Comparison of ENCODE assay signal across 8 mouse cellular contexts in the genomic region with DNA sequence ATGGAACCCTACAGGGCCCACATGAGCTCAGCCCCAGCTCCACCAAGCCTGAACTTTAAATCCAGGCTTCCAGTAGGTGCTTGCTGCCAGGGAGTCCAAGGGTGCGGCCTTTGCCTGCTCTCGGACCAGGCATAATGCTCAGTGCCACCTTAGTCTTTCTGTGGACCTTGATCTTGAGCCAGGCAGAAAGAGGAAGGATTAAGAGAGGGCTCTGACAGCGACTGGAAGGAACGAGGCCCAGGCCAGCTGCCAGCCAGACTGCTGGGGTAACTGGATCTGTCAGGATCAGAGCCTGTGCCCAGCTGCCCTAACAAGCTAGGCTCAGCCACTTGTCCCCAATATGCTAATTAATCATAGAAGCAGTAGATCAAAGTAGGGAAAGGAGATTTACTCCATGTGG. TPM values are rescaled to one million over a fixed set of nuclear protein-coding genes. Genes with fewer than 3 reads are reported as not detected.
DNase-seq lines count a peak whose midpoint lies in the region; ATAC-seq and TF ChIP-seq lines count a peak whose summit lies in the region.
"Had no signal": no experiment of that assay in that cellular context is flagged by ENCODE, and none has a peak within 500 bp of the region (broad histone marks: within the 10 kb centered on the region; RNA-seq: fewer than 3 reads in every experiment).

No protein-coding gene starts in this region.

- no peak overlapping the region for H3K9ac ChIP-seq in liver, postnatal 0 days (replicated peaks)
- no peak overlapping the region for H3K9ac ChIP-seq in liver, embryonic 11.5 days (ENCODE audit: low read depth, low read length)

- 59% methylated on average over 4 of the region's 4 CpGs for WGBS in liver, postnatal 0 days (ENCODE audit: insufficient replicate concordance)
- WGBS in liver, embryonic 11.5 days, result 61% methylated on average over 4 of the region's 4 CpGs

- no peak for ATAC-seq in liver, postnatal 0 days
- no peak for ATAC-seq in liver, embryonic 11.5 days (replicated peaks; ENCODE audit: low FRiP score)
- ATAC-seq in common myeloid progenitor, adult 5-6 weeks (replicated peaks; ENCODE audit: low read depth, poor library complexity, severe bottlenecking), result peak; percentile 56
- peak; percentile 66 to 73 for ATAC-seq in hematopoietic stem cell, adult 5-6 weeks (replicated peaks in 1 of 2; ENCODE audit: insufficient read depth in 1 of 2, low FRiP score in 2 of 2, low TSS enrichment in 1 of 2, low read depth in 1 of 2, poor library complexity in 2 of 2, severe bottlenecking in 2 of 2)

- H3K79me2 ChIP-seq in myocyte (ENCODE audit: control insufficient read depth, insufficient read depth), result no peaks in the 10 kb centered on the region

- H3ac ChIP-seq in myocyte (ENCODE audit: control insufficient read depth, insufficient read length), result no peak overlapping the region

- peak; percentile 10 for DNase-seq in liver, postnatal 0 days
- no peak for DNase-seq in liver, embryonic 11.5 days (ENCODE audit: low spot score)
- DNase-seq in urinary bladder, postnatal 10 days (ENCODE audit: low spot score), result no peak
- DNase-seq in thymus, postnatal 4 days, result no peak

- H3K4me2 ChIP-seq in liver, postnatal 0 days (ENCODE audit: low read depth, low read length), result no peak overlapping the region
- no peak overlapping the region for H3K4me2 ChIP-seq in liver, embryonic 11.5 days
- no peak overlapping the region for H3K4me2 ChIP-seq in myocyte (ENCODE audit: low read depth)

- H3K27ac ChIP-seq in liver, postnatal 0 days (ENCODE audit: low read depth), result no peak overlapping the region
- H3K27ac ChIP-seq in liver, embryonic 11.5 days (ENCODE audit: low read depth, low read length), result no peak overlapping the region

- TF ChIP-seq POLR2A in myocyte (IDR thresholded peaks at IDR 0.05; ENCODE audit: insufficient read length, low read depth), result no peak

- 0 out of 2 replicates have a peak, but pooled peaks cover 3% of the 10 kb centered on the region for H3K27me3 ChIP-seq in liver, postnatal 0 days (ENCODE audit: insufficient read depth, low read length)
- no peaks in the 10 kb centered on the region for H3K27me3 ChIP-seq in liver, embryonic 11.5 days (replicated peaks; ENCODE audit: control insufficient read depth, insufficient read depth, low read length)
- H3K27me3 ChIP-seq in myocyte (ENCODE audit: control insufficient read depth, insufficient read depth, insufficient read length), result no peaks in the 10 kb centered on the region

- H3K4me1 ChIP-seq in liver, postnatal 0 days (ENCODE audit: insufficient read depth), result no peaks in the 10 kb centered on the region
- no peaks in the 10 kb centered on the region for H3K4me1 ChIP-seq in liver, embryonic 11.5 days (replicated peaks; ENCODE audit: control insufficient read depth, insufficient read depth, low read length)

- H3K9me3 ChIP-seq in liver, postnatal 0 days (ENCODE audit: low read length), result peaks cover 5% of the 10 kb centered on the region; the same call in 1 of the 2 replicates
- H3K9me3 ChIP-seq in liver, embryonic 11.5 days (ENCODE audit: control insufficient read depth, low read length), result 0 out of 2 replicates have a peak, but pooled peaks cover 3% of the 10 kb centered on the region

- no peak for TF ChIP-seq EP300 in liver, postnatal 0 days (IDR thresholded peaks at IDR 0.05; ENCODE audit: low read depth)

- no peaks in the 10 kb centered on the region for H3K36me3 ChIP-seq in liver, postnatal 0 days (replicated peaks; ENCODE audit: insufficient read depth, low read length)
- H3K36me3 ChIP-seq in liver, embryonic 11.5 days (ENCODE audit: control insufficient read depth, insufficient read depth, low read length), result no peaks in the 10 kb centered on the region
- no peaks in the 10 kb centered on the region for H3K36me3 ChIP-seq in myocyte (ENCODE audit: control insufficient read depth, insufficient read depth)

- TF ChIP-seq CTCF in liver, postnatal 0 days (IDR thresholded peaks at IDR 0.05; ENCODE audit: low read depth), result no peak

- H3K4me3 ChIP-seq in liver, postnatal 0 days (ENCODE audit: low read depth, low read length), result no peak overlapping the region
- H3K4me3 ChIP-seq in liver, embryonic 11.5 days (ENCODE audit: low read depth, low read length), result no peak overlapping the region
- H3K4me3 ChIP-seq in myocyte, result no peak overlapping the region

TF ChIP-seq in myocyte, 11 proteins besides CTCF, POLR2A, EP300 and RAD21:
- TF ChIP-seq TCF12 (IDR thresholded peaks at IDR 0.05; ENCODE audit: insufficient read depth, poor library complexity, severe bottlenecking) (peak; percentile 29), E2F4 (IDR thresholded peaks at IDR 0.05; ENCODE audit: insufficient read depth) (no peak), MYOG (IDR thresholded peaks at IDR 0.05; ENCODE audit: control insufficient read depth in 1 of 3, insufficient read depth in 1 of 3, insufficient read length in 2 of 3, low read depth in 2 of 3) (peak; percentile 55 to 84 (median 69)), MYOD1 (IDR thresholded peaks at IDR 0.05; ENCODE audit: control insufficient read depth in 1 of 3, insufficient read length in 2 of 3, low read depth in 2 of 3) (peak in 2 of 3 experiments; percentile 51 to 78), TCF3 (IDR thresholded peaks at IDR 0.05; ENCODE audit: insufficient read length, low read depth) (peak; percentile 20), REST (IDR thresholded peaks at IDR 0.05; ENCODE audit: insufficient read depth, insufficient read length) (no peak), USF1 (IDR thresholded peaks at IDR 0.05; ENCODE audit: low read depth) (no peak), MAX (IDR thresholded peaks at IDR 0.05; ENCODE audit: low read depth) (no peak), CEBPB (IDR thresholded peaks at IDR 0.05; ENCODE audit: insufficient read depth, poor library complexity, severe bottlenecking) (no peak), SRF (IDR thresholded peaks at IDR 0.05; ENCODE audit: control insufficient read depth, insufficient read length, low read depth) (no peak), POLR2AphosphoS2 (IDR thresholded peaks at IDR 0.05; ENCODE audit: insufficient read length, low read depth) (no peak)
TF ChIP-seq in myocyte: peak in this region for 4.

RNA-seq across cellular contexts. Expression of a gene that starts 26.4 kb away (rescaled TPM):
- 1.9 and 2.1 TPM in 2 replicates for polyA plus RNA-seq in liver, postnatal 0 days (2015; fragmentation: Nextera tagmentation; extraction: Ambion mirVana)
- 2.4 and 2.8 TPM in 2 replicates for polyA plus RNA-seq in liver, embryonic 11.5 days (2014; fragmentation: Nextera tagmentation; extraction: Ambion mirVana)
- total RNA-seq in common myeloid progenitor, adult 5-6 weeks (2017), result 14.5 and 17.0 TPM in 2 replicates
- total RNA-seq in hematopoietic stem cell, adult 5-6 weeks (2017), result 11.0 and 12.1 TPM in 2 replicates
- polyA plus RNA-seq in myocyte (2012; fragmentation: generic; extraction: Trizol), result 20.7 TPM

RNA-seq across cellular contexts. Expression of a gene that starts 34.2 kb away (rescaled TPM):
- 0.02 TPM in 1 of 2 replicates, not detected in the other for polyA plus RNA-seq in liver, postnatal 0 days (2015; fragmentation: Nextera tagmentation; extraction: Ambion mirVana)
- 0.06 and 0.11 TPM in 2 replicates for polyA plus RNA-seq in liver, embryonic 11.5 days (2014; fragmentation: Nextera tagmentation; extraction: Ambion mirVana)
- not detected in 2 replicates for total RNA-seq in common myeloid progenitor, adult 5-6 weeks (2017)
- total RNA-seq in hematopoietic stem cell, adult 5-6 weeks (2017), result 0.25 and 0.30 TPM in 2 replicates
- 0.06 TPM for polyA plus RNA-seq in myocyte (2012; fragmentation: generic; extraction: Trizol)
- total RNA-seq: layer of hippocampus, adult 18-20 months had no signal

Comparison
In these comparisons a context has a peak if more than half of its experiments do, and no peak if none do; other contexts are left out.
1. ATAC-seq: peak in common myeloid progenitor, adult 5-6 weeks (single experiment) and hematopoietic stem cell, adult 5-6 weeks (2 of 2); none in liver, postnatal 0 days (single experiment) and liver, embryonic 11.5 days (single experiment).